Mouse (Mus musculus): Measurements from ENCODE around the gene Rnase4. TPM values are rescaled to one million over a fixed set of nuclear protein-coding genes. Genes with fewer than 3 reads are reported as not detected.

The Rnase4 gene
- total RNA-seq, 2 experiments from 2014 or later, result 17.0 to 19.4 TPM

DNA sequence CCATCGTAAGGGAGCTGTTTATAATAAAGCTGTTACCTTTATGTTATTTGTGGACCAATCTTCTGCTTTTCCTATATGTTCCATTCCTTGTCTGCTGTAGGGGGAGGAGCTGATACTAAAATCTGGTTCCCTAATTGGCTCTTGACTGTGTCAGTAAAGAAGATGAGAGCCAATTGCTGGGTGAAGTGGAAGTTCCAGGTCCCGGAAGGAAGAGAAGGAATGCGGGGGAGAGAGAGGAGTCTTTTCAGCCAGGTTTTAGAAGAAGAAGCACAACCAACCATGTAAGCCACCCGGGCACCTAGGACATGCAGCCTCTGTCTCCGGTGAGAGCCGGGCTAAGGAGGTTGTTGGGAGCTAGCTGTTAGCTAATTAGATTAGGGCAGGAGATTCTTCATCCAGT lies 34.8 kb downstream of the Rnase4 start:
- DNase-seq (ENCODE audit: extremely low spot score in 1 of 2, low spot score in 1 of 2), result no peak

- no peak for DNase-seq (ENCODE audit: extremely low spot score in 1 of 2, low spot score in 1 of 2)
Measured at GRCm38 (mm10) chr14:51127648-51128258, 36.9 kb downstream of the Rnase4 start.

DNA sequence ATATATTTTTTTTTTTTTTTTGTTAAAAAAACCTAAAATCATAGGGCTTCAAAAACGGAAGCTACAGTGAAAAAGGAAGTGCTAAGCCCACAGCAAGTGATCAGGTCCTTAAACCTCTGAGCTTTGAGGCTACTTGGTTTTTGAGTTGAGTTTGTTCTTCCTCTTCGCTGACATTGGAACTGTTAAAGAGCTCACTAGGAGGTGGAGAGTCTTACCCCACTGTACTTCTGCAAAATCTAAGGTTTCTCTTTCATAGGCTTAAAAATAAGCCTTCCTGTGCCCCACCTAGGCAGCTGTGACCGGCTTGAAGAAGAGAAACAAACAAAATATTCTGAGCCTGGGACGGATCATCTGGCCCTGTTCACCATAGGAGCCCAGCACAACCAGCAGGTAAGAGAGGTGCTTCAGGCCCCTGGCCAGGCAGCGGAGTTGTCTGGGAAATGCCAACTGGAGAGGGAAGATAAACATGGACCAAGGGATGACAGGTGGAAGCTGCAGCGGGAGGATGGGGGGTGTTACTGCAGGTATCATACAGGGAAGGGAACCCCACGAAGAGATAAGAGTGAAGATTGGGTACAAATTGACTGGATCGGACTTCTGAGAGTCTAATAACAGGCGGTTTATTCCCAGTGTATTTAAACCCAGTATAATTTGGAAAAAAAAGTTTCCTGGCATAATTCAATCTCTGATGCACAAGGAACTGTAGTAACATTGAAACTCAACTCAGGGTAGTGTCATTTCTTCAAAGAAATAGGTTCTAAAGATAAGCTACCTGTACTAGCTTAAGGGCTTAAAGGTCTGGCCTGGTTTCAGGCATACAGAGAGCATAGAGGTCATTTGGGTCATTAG lies 38.1 kb downstream of the Rnase4 start:
- DNase-seq (ENCODE audit: extremely low spot score in 1 of 2, low spot score in 1 of 2), result peak in 1 of 2 experiments; percentile 2

GRCm38 (mm10) chr14:51129624-51129975 lies 38.7 kb downstream of the Rnase4 start:
- DNase-seq (ENCODE audit: extremely low spot score in 1 of 2, low spot score in 1 of 2), result no peak

DNA sequence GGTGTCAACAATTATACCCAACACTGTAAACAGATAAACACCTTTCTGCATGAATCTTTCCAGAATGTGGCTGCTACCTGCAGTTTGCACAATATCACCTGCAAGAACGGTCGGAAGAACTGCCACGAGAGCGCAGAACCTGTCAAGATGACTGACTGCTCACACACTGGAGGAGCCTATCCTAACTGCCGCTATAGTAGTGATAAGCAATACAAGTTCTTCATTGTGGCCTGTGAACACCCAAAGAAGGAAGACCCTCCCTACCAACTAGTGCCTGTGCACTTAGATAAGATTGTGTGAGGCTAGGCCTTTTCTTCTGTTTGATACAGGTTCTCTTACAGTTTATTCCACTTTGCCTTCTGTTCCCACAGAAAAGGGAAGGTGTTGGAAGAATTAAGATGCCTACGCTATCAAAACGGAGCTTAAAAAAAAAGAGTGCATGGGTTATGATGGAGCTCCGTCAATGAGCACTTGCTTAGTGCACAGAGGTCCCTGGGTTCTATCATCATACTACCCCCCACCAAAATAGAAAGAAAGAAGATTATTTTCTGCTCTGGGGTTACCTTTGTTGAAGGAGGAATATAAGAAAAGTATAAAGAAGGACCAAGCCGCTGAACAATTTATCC lies 39.6 kb downstream of the Rnase4 start:
- DNase-seq (ENCODE audit: extremely low spot score in 1 of 2, low spot score in 1 of 2), result no peak

DNA sequence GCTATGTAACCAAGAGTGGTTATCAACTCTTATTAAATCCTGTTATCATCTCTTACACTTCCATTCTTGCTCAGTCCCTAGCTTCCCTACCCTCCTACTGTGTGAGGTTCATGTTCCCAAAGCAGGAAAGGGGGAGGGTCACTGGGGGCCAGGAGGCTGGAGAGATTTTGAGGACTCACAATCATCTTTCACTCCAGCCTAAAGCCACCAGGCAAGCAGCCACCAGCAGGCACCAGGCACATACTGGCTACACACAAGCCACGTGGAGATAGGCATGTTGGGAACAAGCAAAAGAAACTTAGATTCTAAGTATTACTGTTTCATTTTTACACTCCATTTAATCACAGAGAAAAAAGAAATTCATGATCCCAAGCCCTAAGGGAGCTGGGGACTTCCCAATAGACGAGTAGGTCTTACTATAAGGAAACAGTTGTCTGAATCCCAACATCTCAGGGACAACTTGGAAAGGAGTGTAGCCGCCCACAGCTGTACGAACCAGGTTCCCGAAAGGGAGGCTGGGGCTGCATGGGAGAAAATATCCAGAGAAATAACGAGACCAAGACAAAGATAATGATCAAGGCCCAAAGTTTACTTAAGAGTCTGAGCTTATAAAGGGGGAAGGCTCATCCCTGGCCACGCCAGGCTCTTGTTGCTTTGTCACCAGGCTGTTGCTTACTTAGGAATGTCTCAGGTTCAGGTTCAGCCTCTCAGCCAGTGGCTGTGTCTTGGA lies 40.4 kb downstream of the Rnase4 start:
- no peak for DNase-seq (ENCODE audit: extremely low spot score in 1 of 2, low spot score in 1 of 2)

DNA sequence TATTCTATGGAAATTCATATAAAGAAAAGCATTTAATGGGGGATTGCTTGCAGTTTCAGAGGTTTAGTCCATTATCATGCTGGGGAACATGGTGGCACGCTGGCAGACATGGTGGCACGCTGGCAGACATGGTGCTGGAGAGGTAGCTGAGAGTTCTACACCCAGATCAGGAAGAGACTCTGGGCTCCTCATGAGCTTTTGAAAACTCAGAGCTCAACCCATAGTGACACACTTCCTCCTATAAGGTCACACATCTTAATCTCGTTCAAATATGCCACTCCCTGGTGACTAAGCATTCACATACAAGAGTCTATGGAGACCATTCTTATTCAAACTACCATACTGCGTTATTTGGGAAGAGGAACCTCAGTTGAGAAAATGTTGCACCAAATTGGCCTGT lies 41.5 kb downstream of the Rnase4 start:
- no peak for DNase-seq (ENCODE audit: extremely low spot score in 1 of 2, low spot score in 1 of 2)

DNA sequence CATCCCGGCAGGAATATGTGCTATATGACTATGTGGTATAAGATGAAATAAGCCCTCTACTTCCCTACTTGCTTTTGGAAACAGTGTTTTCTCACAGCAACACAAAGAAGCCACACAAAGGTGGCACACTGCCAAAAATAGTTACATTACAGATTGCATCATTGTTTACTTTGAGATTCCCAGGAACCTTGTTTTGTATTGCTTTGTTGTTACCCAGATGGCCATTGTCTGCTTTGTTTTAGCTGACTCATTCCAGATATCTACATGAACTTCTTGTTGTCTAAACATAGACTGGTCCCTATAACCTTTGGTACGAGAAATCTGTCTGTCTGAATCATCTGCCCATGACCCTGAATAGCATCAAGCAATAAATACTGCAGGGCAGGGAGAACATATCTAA lies 49.5 kb downstream of the Rnase4 start:
- no peak for DNase-seq (ENCODE audit: extremely low spot score in 1 of 2, low spot score in 1 of 2)

DNA sequence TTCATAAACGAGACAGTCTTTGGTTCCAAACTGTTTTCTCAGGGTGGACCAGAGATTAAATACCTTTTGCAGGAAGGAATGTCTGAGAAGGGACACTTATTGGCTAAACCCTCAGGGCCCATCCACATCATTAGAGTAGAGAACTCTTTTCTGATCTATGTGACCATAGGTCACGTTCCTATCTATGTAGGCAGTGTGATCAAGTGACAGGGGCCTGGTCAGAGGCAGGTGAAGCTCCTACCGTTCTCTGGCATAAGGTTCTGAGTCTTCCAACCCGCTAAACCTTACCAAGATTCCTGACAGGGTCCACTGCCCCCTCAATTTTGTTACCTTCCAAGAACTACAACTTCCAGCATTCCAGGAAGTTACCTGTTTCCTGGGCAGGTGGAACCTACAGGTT lies 51.2 kb downstream of the Rnase4 start:
- no peak for DNase-seq (ENCODE audit: extremely low spot score in 1 of 2, low spot score in 1 of 2)

DNA sequence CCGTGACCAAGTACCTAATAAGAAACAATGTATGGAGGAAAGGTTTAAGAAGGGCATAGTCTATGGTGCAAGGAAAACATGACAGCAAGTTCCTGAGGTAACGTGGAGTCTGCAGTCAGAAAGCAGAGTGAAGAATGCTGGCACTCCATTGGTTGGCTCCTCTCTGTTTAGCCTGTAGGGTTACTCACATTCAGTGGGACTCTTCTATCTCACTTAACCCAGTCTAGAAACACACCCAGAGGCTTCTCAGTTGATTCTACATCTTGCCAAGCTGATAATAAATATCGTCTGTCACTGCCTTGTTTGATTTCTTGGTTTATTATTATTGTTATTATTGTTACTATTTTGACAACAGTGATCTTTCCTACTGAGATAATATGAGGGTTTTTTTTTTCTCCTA lies 51.7 kb downstream of the Rnase4 start:
- DNase-seq (ENCODE audit: extremely low spot score in 1 of 2, low spot score in 1 of 2), result no peak

GRCm38 (mm10) chr14:51143287-51143686 lies 52.4 kb downstream of the Rnase4 start:
- no peak for DNase-seq (ENCODE audit: extremely low spot score in 1 of 2, low spot score in 1 of 2)

DNA sequence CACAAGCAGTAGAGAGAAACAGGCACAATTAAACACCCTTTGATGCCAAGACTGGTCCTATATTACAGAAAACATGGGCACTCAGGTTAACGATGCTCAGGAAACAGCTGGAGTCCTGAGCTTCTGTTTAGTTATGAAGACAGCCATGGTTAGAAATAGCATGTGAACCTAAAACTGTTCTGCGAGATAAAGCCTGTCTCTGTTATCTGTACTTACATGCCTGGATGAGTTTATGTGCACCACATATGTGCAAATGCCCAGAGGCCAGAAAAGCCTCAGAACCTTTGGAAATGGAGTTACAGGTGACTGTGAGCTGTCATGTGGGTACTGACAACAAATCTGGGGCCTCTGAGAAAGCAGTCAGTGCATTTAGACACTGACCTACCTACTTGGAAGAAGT lies 53.1 kb downstream of the Rnase4 start:
- DNase-seq (ENCODE audit: extremely low spot score in 1 of 2, low spot score in 1 of 2), result no peak

- DNase-seq (ENCODE audit: extremely low spot score in 1 of 2, low spot score in 1 of 2), result no peak
Measured at GRCm38 (mm10) chr14:51144451-51144850, 53.6 kb downstream of the Rnase4 start.

- no peak for DNase-seq (ENCODE audit: extremely low spot score in 1 of 2, low spot score in 1 of 2)
Measured at GRCm38 (mm10) chr14:51145521-51145920, 54.6 kb downstream of the Rnase4 start.

DNA sequence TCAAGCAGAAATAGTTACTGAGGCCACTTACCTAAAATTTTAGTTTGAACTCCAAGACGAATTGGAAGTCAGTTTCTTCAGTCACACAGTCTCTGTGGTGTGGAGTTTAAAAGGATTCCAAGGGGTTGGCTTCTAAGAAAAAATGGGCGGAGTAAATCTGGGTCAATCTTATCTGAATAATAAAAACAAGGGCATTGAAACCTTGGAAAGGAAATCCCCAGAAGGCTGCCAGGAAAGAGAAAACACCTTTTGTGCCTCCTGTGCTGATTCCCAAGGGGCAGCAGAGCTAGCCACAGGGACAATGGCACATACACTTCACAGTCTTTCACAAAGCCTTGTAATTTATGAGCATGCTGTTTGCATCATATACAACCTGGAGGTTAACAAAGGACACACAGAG lies 55.8 kb downstream of the Rnase4 start, which contains the start of gene Rnase1:
TSS of gene Rnase1 (minus strand) at position 101 of the 400 bp plus-strand sequence.
- no peak for DNase-seq (ENCODE audit: extremely low spot score in 1 of 2, low spot score in 1 of 2)

DNA sequence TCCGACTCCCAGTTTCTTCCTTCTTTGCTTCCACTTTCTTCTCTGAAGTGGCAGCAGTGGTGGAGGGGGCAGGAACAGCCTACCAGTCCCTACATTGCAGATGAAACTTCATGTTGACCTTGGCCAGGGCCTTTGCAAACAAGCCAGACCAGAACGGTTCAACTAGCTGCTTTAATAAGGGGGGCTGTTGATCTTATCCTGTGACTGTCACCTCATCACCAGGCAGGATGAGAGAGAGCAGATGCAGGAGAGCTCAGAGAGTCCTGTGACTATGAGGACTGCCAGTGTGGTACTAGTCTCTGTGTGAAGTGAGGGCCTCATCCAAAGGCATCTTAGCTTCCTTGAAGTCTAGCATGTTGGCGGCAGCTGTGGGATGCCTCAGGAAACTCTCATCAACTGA lies 57.1 kb downstream of the Rnase4 start:
- peak in 1 of 2 experiments; percentile 2 for DNase-seq (ENCODE audit: extremely low spot score in 1 of 2, low spot score in 1 of 2)

DNA sequence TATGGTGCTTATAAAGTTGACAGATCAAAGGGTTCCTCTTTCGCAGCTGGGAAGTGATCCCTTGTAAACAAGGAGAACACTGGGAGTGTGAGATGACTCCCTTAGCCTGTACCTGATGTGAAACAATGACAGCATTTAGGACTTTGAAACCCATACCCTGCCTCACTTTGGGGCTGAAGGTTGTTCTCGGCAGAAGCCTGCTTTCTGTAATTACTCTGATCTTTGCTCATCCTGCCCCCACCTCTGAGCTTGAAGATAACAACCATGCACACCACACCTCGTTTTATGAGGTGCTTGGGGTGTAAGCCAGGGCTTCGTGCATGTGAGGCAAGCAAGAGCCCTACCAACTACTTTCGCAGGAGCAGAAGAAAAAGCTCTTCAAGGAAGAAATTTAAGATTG lies 58.3 kb downstream of the Rnase4 start:
- DNase-seq (ENCODE audit: extremely low spot score in 1 of 2, low spot score in 1 of 2), result peak in 1 of 2 experiments; percentile 2

GRCm38 (mm10) chr14:51150206-51150831 lies 59.4 kb downstream of the Rnase4 start:
- peak in 1 of 2 experiments; percentile 3 for DNase-seq (ENCODE audit: extremely low spot score in 1 of 2, low spot score in 1 of 2)

DNA sequence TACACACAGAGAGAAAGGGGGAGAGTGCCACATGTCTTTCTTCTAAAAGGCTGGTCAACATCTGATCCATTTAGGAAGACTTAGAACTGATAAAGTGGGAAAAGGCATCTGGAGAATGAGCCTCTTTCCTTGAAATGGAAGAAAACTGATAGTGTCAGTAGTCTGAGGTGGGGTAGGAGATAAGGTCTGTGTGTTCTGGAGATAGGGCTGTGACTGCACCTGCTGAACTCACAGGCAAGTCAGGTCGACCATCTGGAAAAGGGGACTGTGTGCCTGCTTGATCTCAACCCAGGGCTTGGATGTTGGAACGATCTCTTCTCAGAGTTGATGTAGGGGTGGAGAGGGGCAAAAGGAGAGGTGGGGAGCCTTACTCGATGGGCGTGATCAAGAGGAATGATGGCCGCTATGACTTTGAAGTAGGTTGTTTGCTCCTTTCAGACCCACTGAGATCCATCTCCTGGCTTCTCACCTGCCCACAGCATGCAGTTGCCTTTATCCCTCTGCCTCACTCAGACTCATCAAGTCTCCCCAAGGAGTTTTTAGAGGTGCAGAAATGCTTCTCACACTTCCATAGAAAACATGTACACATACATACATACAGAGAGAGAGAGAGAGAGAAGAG lies 61.5 kb downstream of the Rnase4 start:
- DNase-seq (ENCODE audit: extremely low spot score in 1 of 2, low spot score in 1 of 2), result peak in 1 of 2 experiments; percentile 3
